Mouse (Mus musculus) frontal cortex, postnatal 14 days (tissue): ENCODE measurements around the gene Fam206a.

Source experiments
- DNase-seq, 2 experiments: peaks; one replicate each; pipeline ENCODE4 v3.0.0; 2022; ENCODE audit warnings: low spot score in 2 of 2

Fam206a gene

GRCm38 (mm10) chr4:56801907-56802668, at the start of gene Fam206a, which contains the start of gene Elp1:
Fam206a (plus strand) TSS chr4:56802345.
Elp1 (minus strand) TSS chr4:56802331.
- peak; percentile 90 to 96 for DNase-seq

- DNase-seq: no peak
These were observed 46.1 kb upstream of the Fam206a start for GRCm38 (mm10) chr4:56756021-56756420.

DNA sequence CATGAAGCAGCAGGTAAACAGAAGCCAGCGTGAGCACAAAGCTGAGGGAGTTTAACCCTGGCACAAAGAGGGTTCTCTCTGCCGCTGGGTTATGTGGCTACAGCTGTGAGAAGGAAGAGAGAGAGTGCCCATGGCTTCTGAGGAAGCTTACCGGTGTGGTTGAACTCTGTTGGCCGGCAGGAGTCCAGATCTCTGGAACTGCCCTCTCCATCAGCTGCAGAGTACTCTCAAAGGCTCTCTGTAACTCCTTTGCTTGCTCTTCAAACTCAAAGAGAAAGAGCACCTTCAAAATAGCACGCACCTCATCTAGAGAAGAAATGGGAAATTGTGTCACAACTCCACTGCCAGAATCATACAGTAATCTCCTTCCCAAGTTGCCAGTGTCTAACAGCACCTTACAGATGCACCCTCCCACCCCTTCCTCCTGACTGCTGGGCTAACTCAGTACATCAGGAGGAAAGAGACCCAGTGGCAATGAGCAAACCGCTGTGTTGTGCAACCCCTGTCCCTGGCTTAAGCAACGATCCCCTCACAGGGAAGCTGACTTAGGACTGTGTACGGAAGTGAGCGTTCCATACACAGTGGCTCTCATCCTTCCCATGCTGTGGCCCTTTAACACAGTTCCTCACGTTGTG, 45.1 kb upstream of the Fam206a start:
- no peak for DNase-seq

DNA sequence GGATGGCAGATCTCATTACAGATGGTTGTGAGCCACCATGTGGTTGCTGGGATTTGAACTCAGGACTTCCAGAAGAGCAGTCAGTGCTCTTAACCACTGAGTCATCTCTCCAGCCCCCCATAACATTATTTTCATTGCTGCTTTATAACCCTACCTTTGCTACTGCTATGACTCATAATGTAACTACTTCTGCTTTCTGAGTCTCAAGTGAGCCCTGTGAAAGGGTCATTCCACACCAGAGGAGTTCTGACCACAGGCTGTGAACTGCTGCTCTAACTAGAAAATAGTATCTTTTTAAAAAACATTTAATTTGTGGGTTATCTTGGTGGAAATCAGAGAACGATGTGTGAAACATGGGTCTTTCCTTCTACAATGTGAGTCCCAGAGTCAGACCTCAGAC, 44.5 kb upstream of the Fam206a start:
- DNase-seq: no peak

DNA sequence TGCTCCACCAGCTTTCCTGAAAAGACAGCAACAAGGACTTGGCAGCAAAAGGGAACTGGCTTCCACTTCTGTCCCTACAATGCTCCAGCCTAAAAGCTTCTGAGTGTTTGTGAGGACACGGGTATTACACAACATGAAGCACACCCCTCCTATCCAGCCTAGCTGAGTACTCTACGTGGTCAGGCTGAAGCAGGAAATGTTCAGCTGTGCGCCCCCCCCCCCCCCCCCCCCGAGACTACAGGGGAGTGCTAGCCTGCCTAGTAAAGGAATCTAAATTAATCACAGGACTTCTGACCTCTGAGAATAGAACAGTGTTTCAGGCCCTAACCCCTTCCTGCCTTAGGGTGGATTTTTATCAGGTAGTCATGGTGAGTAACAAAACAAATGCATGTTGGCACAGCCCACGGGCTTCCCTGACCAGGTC, 34.3 kb upstream of the Fam206a start:
- DNase-seq: no peak

GRCm38 (mm10) chr4:56768913-56769312, 33.2 kb upstream of the Fam206a start:
- DNase-seq: no peak

GRCm38 (mm10) chr4:56771065-56771464, 31.1 kb upstream of the Fam206a start:
- no peak for DNase-seq

GRCm38 (mm10) chr4:56791373-56791772, 10.8 kb upstream of the Fam206a start:
- no peak for DNase-seq

DNA sequence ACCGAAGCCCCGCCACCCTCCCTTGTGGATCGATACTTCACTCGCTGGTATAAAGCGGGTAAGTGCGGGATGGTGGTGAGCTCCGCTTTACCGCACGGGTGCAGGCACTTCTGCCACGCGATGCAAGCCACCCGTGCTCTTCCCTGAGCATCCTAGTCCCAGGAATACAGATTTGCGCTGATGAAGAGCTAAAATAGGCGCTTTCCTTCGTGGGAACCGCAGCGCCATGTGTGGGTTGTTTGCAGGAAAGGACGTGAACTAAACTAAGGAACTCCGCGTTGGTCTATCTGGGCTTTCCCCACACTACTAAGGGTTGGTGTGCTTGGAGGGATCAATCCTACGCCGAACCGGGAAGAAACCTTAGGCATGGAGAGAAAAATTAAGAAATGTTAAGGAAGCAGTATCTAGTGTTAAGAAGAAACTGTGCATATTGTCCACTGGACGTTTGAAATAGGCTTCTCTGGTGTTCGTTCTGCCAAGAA, 565 bp downstream of the Fam206a start:
- no peak for DNase-seq

- DNase-seq: no peak
These were observed 6.9 kb downstream of the Fam206a start for GRCm38 (mm10) chr4:56809050-56809449.

- DNase-seq: no peak
These were observed 9.5 kb downstream of the Fam206a start for GRCm38 (mm10) chr4:56811642-56812041.

DNA sequence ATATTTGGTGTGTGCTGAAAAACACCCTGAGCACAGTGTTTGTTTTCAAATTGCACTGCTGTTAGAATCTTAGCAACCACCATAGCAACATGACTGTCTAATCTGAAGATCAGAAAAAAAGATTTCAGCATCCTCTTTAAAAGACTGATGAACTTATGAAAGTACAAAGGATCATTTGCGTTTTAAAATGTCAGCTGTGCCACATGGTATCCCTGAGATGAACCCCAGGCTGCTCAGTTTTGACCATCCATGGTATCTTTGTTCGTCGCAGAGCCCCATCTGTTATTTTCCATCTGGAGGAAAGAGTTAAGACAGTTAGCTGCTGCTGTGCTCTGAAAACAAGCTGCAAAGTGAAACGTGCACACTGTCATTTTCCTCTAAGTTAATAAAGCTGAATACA, 10.0 kb downstream of the Fam206a start:
- no peak for DNase-seq

DNA sequence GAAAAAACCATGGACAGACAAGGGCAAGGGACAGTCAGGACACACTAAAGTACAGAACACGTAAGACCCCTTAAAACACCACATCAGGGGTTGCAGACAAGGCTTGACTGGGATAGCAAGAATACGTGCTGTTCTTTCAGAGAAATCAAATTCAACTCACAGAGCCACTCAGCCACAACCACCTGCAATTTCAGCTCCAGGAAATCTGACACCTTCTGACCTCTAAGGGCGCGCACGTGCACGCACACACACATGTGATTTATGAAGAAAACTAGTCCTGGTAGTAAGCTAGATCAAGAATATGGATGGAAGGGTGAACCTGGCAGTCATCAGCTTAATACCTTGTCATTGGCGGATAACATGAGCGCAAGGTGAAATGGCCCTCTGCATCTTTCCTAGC, 13.0 kb downstream of the Fam206a start:
- DNase-seq: no peak

- DNase-seq: no peak
These were observed 17.9 kb downstream of the Fam206a start for GRCm38 (mm10) chr4:56820017-56820550.

DNA sequence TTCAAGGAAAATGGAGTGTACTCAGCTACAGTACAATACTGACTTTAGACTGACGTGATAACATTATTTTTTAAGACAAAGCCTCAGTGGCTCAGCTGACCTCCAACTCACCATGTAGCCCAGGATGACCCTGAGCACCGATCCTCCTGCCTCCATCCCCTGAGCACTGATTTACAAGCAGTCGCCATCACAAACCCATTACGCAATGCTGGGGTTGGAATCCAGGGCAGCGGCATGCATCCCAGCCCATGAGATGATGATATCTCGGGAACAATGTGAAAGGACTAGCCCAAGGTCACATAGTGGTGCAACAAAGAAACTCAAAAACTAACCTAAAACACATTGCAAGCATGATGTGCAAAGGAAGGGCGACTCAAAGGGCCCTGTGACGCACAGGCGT, 22.1 kb downstream of the Fam206a start:
- DNase-seq: no peak

DNA sequence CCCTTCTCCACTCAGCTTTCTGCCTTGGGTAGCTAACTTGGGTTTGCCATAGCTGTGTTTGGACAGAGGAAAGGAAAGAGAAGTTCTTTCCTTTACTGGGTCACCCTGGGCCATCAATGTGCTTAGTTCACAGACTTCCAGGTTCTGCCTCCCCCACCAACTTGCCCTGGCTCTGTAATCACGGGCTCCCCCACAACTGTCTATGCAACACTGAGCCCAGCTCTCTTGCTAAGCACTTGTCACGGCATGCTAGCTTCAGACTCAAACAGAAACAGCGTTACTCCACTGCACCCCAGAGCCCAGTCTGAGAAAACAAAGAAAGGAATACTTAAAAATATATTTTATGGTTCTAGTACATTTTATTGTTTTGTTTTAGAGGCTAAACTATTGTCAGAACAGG, 26.8 kb downstream of the Fam206a start:
- no peak for DNase-seq

GRCm38 (mm10) chr4:56829511-56829921, 27.4 kb downstream of the Fam206a start:
- no peak for DNase-seq

GRCm38 (mm10) chr4:56831013-56831609, 29.0 kb downstream of the Fam206a start:
- no peak for DNase-seq

DNA sequence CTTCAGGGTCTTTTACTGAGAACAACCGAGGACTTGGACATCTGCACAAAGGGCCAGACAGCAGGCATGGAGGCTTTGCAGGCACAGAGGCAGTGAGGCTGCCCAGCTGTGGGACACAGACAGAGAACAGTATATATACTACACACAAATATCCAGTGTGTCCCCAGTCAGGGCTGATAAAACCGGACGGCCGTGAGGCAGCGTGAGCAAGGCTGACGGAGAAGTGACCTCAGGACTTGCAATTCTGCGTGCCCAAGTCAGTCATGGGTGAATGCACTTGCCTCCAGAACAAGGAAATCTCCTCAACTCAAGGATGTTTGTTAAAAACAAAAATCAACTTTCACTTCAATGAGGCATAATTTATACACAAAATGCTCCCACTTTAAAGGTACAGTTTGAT, 29.9 kb downstream of the Fam206a start:
- no peak for DNase-seq

- no peak for DNase-seq
These were observed 35.5 kb downstream of the Fam206a start for GRCm38 (mm10) chr4:56837661-56838060.

DNA sequence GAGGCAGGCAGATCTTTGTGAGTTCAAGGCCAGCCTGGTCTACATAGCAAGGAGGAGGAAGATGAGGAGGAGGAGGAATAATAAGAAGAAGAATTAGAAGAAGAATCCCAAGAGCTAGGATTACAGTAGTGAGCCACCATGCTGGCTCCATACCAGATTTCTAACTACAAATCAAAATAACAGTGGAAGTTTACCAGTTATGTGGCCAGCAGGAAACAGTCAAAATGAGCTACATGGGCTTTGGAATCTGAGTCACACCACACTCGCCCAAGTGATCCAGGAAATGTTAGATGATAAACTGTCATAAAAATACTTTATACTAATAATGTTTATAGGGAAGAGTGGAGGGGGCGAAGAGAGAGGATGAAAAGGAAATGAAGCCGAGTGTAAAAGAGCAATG, 38.2 kb downstream of the Fam206a start:
- no peak for DNase-seq

GRCm38 (mm10) chr4:56842501-56842900, 40.4 kb downstream of the Fam206a start:
- DNase-seq: no peak

DNA sequence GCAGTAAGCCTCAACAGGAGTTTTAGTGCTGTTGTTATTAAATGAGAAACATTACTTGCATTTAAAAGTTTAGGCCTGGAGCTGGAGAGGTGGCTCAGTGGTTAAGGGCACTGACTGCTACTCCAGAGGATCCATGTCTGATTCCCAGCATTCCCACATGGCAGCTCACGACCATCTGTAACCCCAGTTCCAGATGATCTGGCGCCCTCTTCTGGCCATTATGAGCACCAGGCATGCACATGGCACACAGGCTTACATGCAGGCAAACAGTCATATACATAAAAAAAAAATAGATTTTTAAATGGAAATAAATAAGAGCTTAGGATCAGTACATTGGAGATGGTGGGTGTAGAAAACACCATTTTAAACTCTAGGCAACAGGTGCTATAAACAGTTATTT, 41.8 kb downstream of the Fam206a start:
- DNase-seq: no peak
